Mouse (Mus musculus) thymus, adult 18-20 months (tissue): ENCODE results near the gene Nek8.

ENCODE experiments used
- DNase-seq, 2 experiments: peaks; one replicate each; pipeline ENCODE4 v3.0.0; 2022; ENCODE audit warnings: mixed read lengths in 2 of 2

Gene Nek8

GRCm38 (mm10) chr11:78166161-78166560 lies 10.3 kb downstream of the Nek8 start:
- DNase-seq, result no peak

GRCm38 (mm10) chr11:78165761-78166109 lies 10.7 kb downstream of the Nek8 start:
- no peak for DNase-seq

- peak; percentile 69 to 77 for DNase-seq
These were observed 11.3 kb downstream of the Nek8 start, which contains the start of gene Traf4 for GRCm38 (mm10) chr11:78164924-78165760. Traf4 (minus strand) TSS chr11:78165589.

GRCm38 (mm10) chr11:78164604-78164923 lies 11.9 kb downstream of the Nek8 start:
- peak in 1 of 2 experiments; percentile 28 for DNase-seq

GRCm38 (mm10) chr11:78163681-78164603 lies 12.5 kb downstream of the Nek8 start:
- peak; percentile 69 to 80 for DNase-seq

GRCm38 (mm10) chr11:78163045-78163444 lies 13.4 kb downstream of the Nek8 start:
- DNase-seq, result peak in 1 of 2 experiments; percentile 21

- DNase-seq, result no peak
These were observed 14.0 kb downstream of the Nek8 start for GRCm38 (mm10) chr11:78162504-78162903.

GRCm38 (mm10) chr11:78161968-78162367 lies 14.5 kb downstream of the Nek8 start:
- DNase-seq, result no peak

- DNase-seq, result no peak
These were observed 15.3 kb downstream of the Nek8 start for GRCm38 (mm10) chr11:78161169-78161568.

- DNase-seq, result no peak
These were observed 15.8 kb downstream of the Nek8 start for GRCm38 (mm10) chr11:78160675-78161074.

GRCm38 (mm10) chr11:78160171-78160570 lies 16.3 kb downstream of the Nek8 start:
- DNase-seq, result no peak

GRCm38 (mm10) chr11:78159557-78159956 lies 16.9 kb downstream of the Nek8 start:
- peak in 1 of 2 experiments; percentile 24 for DNase-seq

GRCm38 (mm10) chr11:78159096-78159495 lies 17.4 kb downstream of the Nek8 start:
- peak; percentile 61 to 68 for DNase-seq

- no peak for DNase-seq
These were observed 20.2 kb downstream of the Nek8 start for GRCm38 (mm10) chr11:78156156-78156699.

- no peak for DNase-seq
These were observed 20.8 kb downstream of the Nek8 start for GRCm38 (mm10) chr11:78155674-78156073.

- no peak for DNase-seq
These were observed 22.7 kb downstream of the Nek8 start for GRCm38 (mm10) chr11:78153778-78154177.

GRCm38 (mm10) chr11:78152299-78153231 lies 23.9 kb downstream of the Nek8 start:
- no peak for DNase-seq

GRCm38 (mm10) chr11:78151161-78151560 lies 25.3 kb downstream of the Nek8 start:
- no peak for DNase-seq

- DNase-seq, result no peak
These were observed 29.6 kb downstream of the Nek8 start for GRCm38 (mm10) chr11:78146707-78147543.

GRCm38 (mm10) chr11:78146168-78146567 lies 30.3 kb downstream of the Nek8 start:
- DNase-seq, result no peak

GRCm38 (mm10) chr11:78143520-78143919 lies 33.0 kb downstream of the Nek8 start:
- no peak for DNase-seq
